Comparison of ENCODE assay signal across 20 mouse cellular contexts in genomic region chr4:49590152-49590551, GRCm38 (mm10). TPM values are rescaled to one million over a fixed set of nuclear protein-coding genes. Genes with fewer than 3 reads are reported as not detected.
"Had no signal": no experiment of that assay in that cellular context is flagged by ENCODE, and none has a peak within 500 bp of the region (broad histone marks: within the 10 kb centered on the region; RNA-seq: fewer than 3 reads in every experiment).

No protein-coding gene starts in this region.

- H3K4me2 ChIP-seq: kidney, embryonic 15.5 days; midbrain, embryonic 12.5 days; midbrain, embryonic 15.5 days; neural tube, embryonic 13.5 days had no signal

- H3K9ac ChIP-seq: kidney, embryonic 15.5 days; liver, embryonic 14.5 days; midbrain, embryonic 12.5 days; midbrain, embryonic 15.5 days; neural tube, embryonic 13.5 days had no signal

- H3K27me3 ChIP-seq: kidney, embryonic 15.5 days; midbrain, embryonic 12.5 days; midbrain, embryonic 15.5 days; neural tube, embryonic 13.5 days had no signal

- H3K4me3 ChIP-seq: kidney, embryonic 15.5 days; left cerebral cortex, adult 2 months; midbrain, embryonic 12.5 days; midbrain, embryonic 15.5 days; neural tube, embryonic 13.5 days had no signal

- H3K4me1 ChIP-seq: midbrain, embryonic 12.5 days; neural tube, embryonic 13.5 days had no signal

- DNase-seq: kidney, adult 11 months; kidney, adult 8-10 months; kidney, postnatal 10 days; kidney, postnatal 36 days; layer of hippocampus, postnatal 36 days; lung, adult 2 months; lung, postnatal 14 days; lung, postnatal 4 days; retina, postnatal 1 day; right cerebral cortex, postnatal 25 days; thymus, postnatal 36 days had no signal

- H3K9me3 ChIP-seq: kidney, embryonic 15.5 days; midbrain, embryonic 12.5 days; midbrain, embryonic 15.5 days; neural tube, embryonic 13.5 days had no signal

- ATAC-seq: midbrain, embryonic 15.5 days had no signal

- H3K27ac ChIP-seq: kidney, embryonic 15.5 days; left cerebral cortex, adult 2 months; liver, embryonic 14.5 days; midbrain, embryonic 12.5 days; midbrain, embryonic 15.5 days; neural tube, embryonic 13.5 days had no signal

RNA-seq across cellular contexts. Expression of gene Tmem246, which starts 7.5 kb away (rescaled TPM):
- total RNA-seq: neutrophil, adult 5-6 weeks had no signal

RNA-seq across cellular contexts. Expression of gene Aldob, which starts 40.8 kb away (rescaled TPM):
- total RNA-seq: megakaryocyte progenitor cell, adult 5-6 weeks; megakaryocyte-erythroid progenitor cell, adult 5-6 weeks; neutrophil, adult 5-6 weeks had no signal
- polyA plus RNA-seq: midbrain, embryonic 12.5 days had no signal
